Mouse (Mus musculus) midbrain, embryonic 11.5 days (tissue): ENCODE measurements around the gene Rag1. TPM values are rescaled to one million over a fixed set of nuclear protein-coding genes. Genes with fewer than 3 reads are reported as not detected.

Experiments
- ATAC-seq: fragments of 200-750 bp; cut with Nextera tagmentation; 2 replicates; pipeline ENCODE4 v1.8.0; 2017; ENCODE audit warnings: moderate TSS enrichment, moderate library complexity; ENCODE audit not compliant: low FRiP score
- DNase-seq: peaks from one replicate; pipeline ENCODE4 v3.0.0; 2015; ENCODE audit warnings: low spot score; ENCODE audit errors: missing footprints
- H3K27ac ChIP-seq: fragments of 300-500 bp; sonication (generic); 2 replicates; pipeline ENCODE4 v1.5.1; 2014; ENCODE audit warnings: low read depth, low read length
- H3K27me3 ChIP-seq: fragments of 300-500 bp; sonication (generic); 2 replicates; pipeline ENCODE4 v1.6.1; 2014; ENCODE audit warnings: mild to moderate bottlenecking, low read length, moderate library complexity, mixed read lengths; ENCODE audit not compliant: control insufficient read depth, insufficient read depth
- H3K36me3 ChIP-seq: fragments of 300-500 bp; sonication (generic); 2 replicates; pipeline ENCODE4 v1.6.1; 2014; ENCODE audit warnings: mild to moderate bottlenecking, low read length, moderate library complexity, mixed read lengths; ENCODE audit not compliant: control insufficient read depth, insufficient read depth
- H3K4me1 ChIP-seq: fragments of 300-500 bp; sonication (generic); 2 replicates; pipeline ENCODE4 v1.6.1; 2014; ENCODE audit warnings: low read length; ENCODE audit not compliant: control insufficient read depth, insufficient read depth
- H3K4me2 ChIP-seq: fragments of 300-500 bp; sonication (generic); 2 replicates; pipeline ENCODE4 v1.6.1; 2014; ENCODE audit warnings: mild to moderate bottlenecking, moderate library complexity
- H3K4me3 ChIP-seq: fragments of 300-500 bp; sonication (generic); 2 replicates; pipeline ENCODE4 v1.5.1; 2014; ENCODE audit warnings: low read depth, low read length
- H3K9ac ChIP-seq: fragments of 300-500 bp; sonication (generic); 2 replicates; pipeline ENCODE4 v1.6.1; 2014; ENCODE audit warnings: low read length
- H3K9me3 ChIP-seq: fragments of 300-500 bp; sonication (generic); 2 replicates; pipeline ENCODE4 v1.6.1; 2016; ENCODE audit warnings: low read length; ENCODE audit not compliant: control insufficient read depth
- WGBS: fragments of 180-500 bp; shearing (Covaris S2); extraction: QIAGEN DNeasy Blood & Tissue Kit; methylation state at CpG from one replicate; pipeline ENCODE4 v1.1.7; 2014; 5-methylcytosine and 5-hydroxymethylcytosine counted together
- polyA plus RNA-seq: library from polyadenylated mRNA; unstranded; fragments of >200 nt; fragmentation: Nextera tagmentation; extraction: Ambion mirVana; gene quantifications from 2 replicates; pipeline ENCODE4 v1.2.1, GENCODE M21; 2014

The Rag1 gene
- polyA plus RNA-seq, 1 experiment from 2014 or later = 0.12 TPM

DNA sequence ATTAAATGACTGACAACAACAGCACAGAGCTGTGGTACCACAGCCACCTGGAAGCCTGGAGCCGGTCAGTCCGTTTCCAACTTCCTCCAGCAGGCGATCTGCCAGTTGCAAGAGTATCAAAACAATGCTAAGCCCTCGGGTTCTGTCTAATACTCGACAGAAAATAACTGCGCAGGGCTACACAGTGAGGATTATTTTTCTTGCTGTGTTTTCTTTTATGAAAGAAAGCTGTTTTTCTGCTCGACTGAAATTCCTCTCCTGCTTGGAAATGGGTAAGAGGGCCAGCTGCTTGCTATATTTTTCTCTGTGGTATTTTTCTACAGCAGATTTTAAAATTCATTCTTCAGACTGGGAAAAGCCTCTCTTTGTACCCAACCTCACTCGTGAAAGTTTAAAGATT, 48.6 kb downstream of the Rag1 start:
- no peak for DNase-seq

GRCm38 (mm10) chr2:101598190-101599181, 50.8 kb downstream of the Rag1 start:
- ATAC-seq (no peak), DNase-seq (no peak)
- Histone ChIP-seq H3K4me1 (peaks cover 8% of the 10 kb centered on the region; the same call in 1 of the 2 replicates), H3K4me2 (no peak overlapping the region), H3K9me3 (no peaks in the 10 kb centered on the region), H3K27me3 (no peaks in the 10 kb centered on the region), H3K9ac (no peak overlapping the region), H3K27ac (no peak overlapping the region), H3K36me3 (no peaks in the 10 kb centered on the region), H3K4me3 (no peak overlapping the region)
- 58% methylated on average over 13 of the region's 13 CpGs for WGBS

More for the DNA sequence above, 48.6 kb downstream of the Rag1 start:
- Histone ChIP-seq H3K4me3 (no peak overlapping the region), H3K9me3 (no peaks in the 10 kb centered on the region), H3K4me1 (peaks cover 7% of the 10 kb centered on the region; the same call in 1 of the 2 replicates), H3K9ac (no peak overlapping the region), H3K27me3 (no peaks in the 10 kb centered on the region), H3K4me2 (no peak overlapping the region), H3K27ac (no peak overlapping the region), H3K36me3 (no peaks in the 10 kb centered on the region)
- ATAC-seq = no peak
- WGBS = 39% methylated on average over 8 of the region's 8 CpGs

DNA sequence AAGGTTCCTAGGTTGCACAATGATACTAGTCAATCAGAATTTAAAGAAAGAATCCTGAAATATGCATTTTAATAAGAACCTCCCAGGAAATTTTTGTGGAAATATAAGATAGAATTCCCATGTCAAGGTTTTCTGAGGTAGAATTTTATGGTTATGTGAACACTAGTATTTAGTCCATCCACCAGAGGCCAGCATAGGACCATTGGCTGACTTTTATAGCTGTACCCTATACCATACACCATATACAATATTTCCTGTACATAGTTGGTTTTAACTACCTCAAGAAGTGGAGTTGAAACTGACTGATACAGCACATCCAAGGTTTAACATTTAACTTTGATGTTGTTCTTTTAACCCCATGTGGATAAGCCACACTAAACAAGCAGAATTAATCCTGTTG, 52.1 kb downstream of the Rag1 start:
- Histone ChIP-seq H3K4me2 (no peak overlapping the region), H3K27ac (no peak overlapping the region), H3K36me3 (no peaks in the 10 kb centered on the region), H3K4me3 (no peak overlapping the region), H3K27me3 (no peaks in the 10 kb centered on the region), H3K9ac (no peak overlapping the region), H3K4me1 (peaks cover 17% of the 10 kb centered on the region; the same call in 1 of the 2 replicates), H3K9me3 (no peaks in the 10 kb centered on the region)
- DNase-seq = no peak
- no peak for ATAC-seq

- no peak overlapping the region for H3K4me3 ChIP-seq
- no peaks in the 10 kb centered on the region for H3K9me3 ChIP-seq
- 87% methylated on average over 5 of the region's 5 CpGs for WGBS
- H3K9ac ChIP-seq = no peak overlapping the region
- H3K36me3 ChIP-seq = no peaks in the 10 kb centered on the region
- ATAC-seq = no peak
- no peak for DNase-seq
- no peaks in the 10 kb centered on the region for H3K27me3 ChIP-seq
- no peak overlapping the region for H3K27ac ChIP-seq
- no peak overlapping the region for H3K4me2 ChIP-seq
- peaks cover 28% of the 10 kb centered on the region; the same call in 1 of the 2 replicates for H3K4me1 ChIP-seq
Observed at GRCm38 (mm10) chr2:101594681-101595080, 54.6 kb downstream of the Rag1 start.

DNA sequence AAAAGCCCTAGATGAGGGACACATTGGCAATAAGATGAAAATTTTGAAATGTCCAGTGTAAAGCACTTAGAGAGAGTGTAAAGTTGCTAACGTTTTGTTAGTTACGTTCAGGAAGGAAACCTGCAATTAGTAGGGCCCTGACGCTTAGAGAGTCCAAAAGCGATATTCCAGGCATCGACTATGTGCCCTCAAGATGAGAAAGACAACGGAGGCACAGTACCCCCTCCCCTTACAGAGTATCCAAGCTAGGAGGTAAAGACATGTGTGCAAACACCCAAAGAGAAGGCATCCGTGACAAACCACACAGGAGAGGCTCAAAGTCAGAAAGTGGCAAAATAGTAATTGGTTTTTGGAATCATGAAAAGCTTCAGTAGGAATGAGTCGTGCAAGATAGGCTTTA, 56.4 kb downstream of the Rag1 start:
- Histone ChIP-seq H3K9me3 (no peaks in the 10 kb centered on the region), H3K9ac (no peak overlapping the region), H3K36me3 (no peaks in the 10 kb centered on the region), H3K27ac (no peak overlapping the region), H3K4me1 (peaks cover 22% of the 10 kb centered on the region; the same call in 1 of the 2 replicates), H3K27me3 (no peaks in the 10 kb centered on the region), H3K4me3 (no peak overlapping the region), H3K4me2 (no peak overlapping the region)
- WGBS = 55% methylated on average over 8 of the region's 8 CpGs
- no peak for DNase-seq
- peak; percentile 49; the same call in 1 of the 2 replicates for ATAC-seq

DNA sequence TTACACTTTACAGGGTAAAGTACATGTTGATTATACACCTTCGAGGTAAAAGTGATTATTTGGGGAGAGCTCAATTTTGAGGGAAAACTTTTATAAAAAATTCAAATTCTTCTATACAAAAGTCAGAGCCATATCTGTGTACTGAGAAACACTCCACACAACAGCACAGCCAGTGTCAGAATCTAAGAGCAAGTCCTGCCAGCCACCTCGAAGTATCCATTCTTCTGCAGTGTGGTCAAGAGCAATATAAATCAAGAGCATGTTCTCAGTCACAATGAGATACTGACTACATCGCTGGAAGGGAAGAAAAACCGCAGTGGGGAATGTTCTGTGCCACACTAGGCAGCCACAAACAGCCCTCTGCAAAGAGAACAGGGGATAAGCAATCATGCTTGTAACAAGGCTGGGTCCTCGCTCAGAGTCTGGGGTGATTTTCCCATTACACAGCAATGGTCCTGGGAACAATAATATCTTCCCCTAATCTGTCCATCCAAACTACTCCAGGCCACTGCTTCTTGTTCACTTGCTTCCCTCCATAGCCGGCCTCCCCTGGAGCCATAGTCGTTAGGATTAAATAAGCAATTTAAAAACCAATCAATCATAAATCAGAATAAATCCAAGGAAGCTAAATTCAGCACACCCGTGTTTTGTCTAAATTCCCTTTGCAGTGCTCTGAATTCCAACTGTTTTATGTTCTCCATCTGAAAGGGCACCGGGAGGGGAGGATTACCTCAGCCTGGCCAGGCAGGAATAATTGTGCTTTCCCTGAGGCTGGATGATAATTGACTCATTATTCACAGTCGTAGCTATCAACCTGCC, 57.1 kb downstream of the Rag1 start:
- Histone ChIP-seq H3K36me3 (no peaks in the 10 kb centered on the region), H3K4me3 (no peak overlapping the region), H3K9me3 (no peaks in the 10 kb centered on the region), H3K27ac (peak overlapping the region; percentile 71), H3K4me1 (peaks cover 22% of the 10 kb centered on the region; the same call in 1 of the 2 replicates), H3K9ac (no peak overlapping the region), H3K4me2 (no peak overlapping the region), H3K27me3 (no peaks in the 10 kb centered on the region)
- ATAC-seq = peak; percentile 78
- 23% methylated on average over 10 of the region's 10 CpGs for WGBS
- DNase-seq = peak; percentile 90

DNA sequence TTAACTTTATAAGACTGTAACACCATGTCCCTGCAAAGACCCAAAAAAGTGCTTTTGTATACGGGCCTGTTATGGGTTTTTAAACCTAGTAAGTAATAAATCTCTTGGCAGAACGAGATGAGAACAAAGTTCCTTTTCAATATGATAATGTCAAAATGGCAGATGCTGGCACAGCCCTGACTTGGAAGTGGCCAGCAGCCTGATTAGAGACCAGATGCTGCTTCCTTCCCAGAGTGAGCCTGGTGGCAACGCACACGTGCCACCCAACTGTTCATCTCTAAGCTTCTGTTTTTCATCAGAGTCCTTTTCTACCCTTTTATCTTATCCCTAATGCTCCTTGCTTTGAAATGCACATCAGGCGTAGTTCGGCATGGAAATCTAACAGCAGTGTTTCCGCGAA, 57.9 kb downstream of the Rag1 start:
- Histone ChIP-seq H3K27ac (peak overlapping the region; percentile 71; the same call in 1 of the 2 replicates), H3K4me1 (peaks cover 22% of the 10 kb centered on the region; the same call in 1 of the 2 replicates), H3K9me3 (no peaks in the 10 kb centered on the region), H3K9ac (no peak overlapping the region), H3K27me3 (no peaks in the 10 kb centered on the region), H3K36me3 (no peaks in the 10 kb centered on the region), H3K4me3 (no peak overlapping the region), H3K4me2 (no peak overlapping the region)
- WGBS = 42% methylated on average over 8 of the region's 8 CpGs
- DNase-seq = peak; percentile 87
- no peak for ATAC-seq
